ENCODE assay signal across 15 mouse cellular contexts in genomic region chr2:157824249-157824648, GRCm38 (mm10).
"Had no signal": no experiment of that assay in that cellular context is flagged by ENCODE, and none has a peak within 500 bp of the region (broad histone marks: within the 10 kb centered on the region; RNA-seq: fewer than 3 reads in every experiment).

No protein-coding gene starts in this region.

- H3K27me3 ChIP-seq: limb, embryonic 15.5 days; liver, embryonic 12.5 days; neural tube, embryonic 12.5 days had no signal

- DNase-seq: kidney, postnatal 36 days; layer of hippocampus, adult 9-11 months; lung, embryonic 14.5 days; lung, postnatal 10 days; lung, postnatal 4 days; midbrain, embryonic 14.5 days; retina, postnatal 1 day; right cerebral cortex, postnatal 14 days; thymus, adult 18-20 months; thymus, postnatal 14 days had no signal

- H3K4me1 ChIP-seq: liver, embryonic 12.5 days; neural tube, embryonic 12.5 days had no signal

- H3K9ac ChIP-seq: limb, embryonic 15.5 days; liver, embryonic 12.5 days; lung, embryonic 14.5 days; neural tube, embryonic 12.5 days had no signal

- H3K9me3 ChIP-seq: limb, embryonic 15.5 days; liver, embryonic 12.5 days; midbrain, embryonic 10.5 days; neural tube, embryonic 12.5 days had no signal

- H3K4me3 ChIP-seq: limb, embryonic 15.5 days; liver, embryonic 12.5 days; midbrain, embryonic 10.5 days; neural tube, embryonic 12.5 days had no signal

- ATAC-seq: liver, embryonic 12.5 days had no signal

- H3K27ac ChIP-seq: kidney, postnatal 0 days; limb, embryonic 15.5 days; liver, embryonic 12.5 days; midbrain, embryonic 10.5 days; neural tube, embryonic 12.5 days had no signal

- H3K4me2 ChIP-seq: limb, embryonic 15.5 days; liver, embryonic 12.5 days; lung, embryonic 14.5 days; neural tube, embryonic 12.5 days had no signal
